Mouse (Mus musculus): ENCODE measurements around the gene Rnf19b.

DNA sequence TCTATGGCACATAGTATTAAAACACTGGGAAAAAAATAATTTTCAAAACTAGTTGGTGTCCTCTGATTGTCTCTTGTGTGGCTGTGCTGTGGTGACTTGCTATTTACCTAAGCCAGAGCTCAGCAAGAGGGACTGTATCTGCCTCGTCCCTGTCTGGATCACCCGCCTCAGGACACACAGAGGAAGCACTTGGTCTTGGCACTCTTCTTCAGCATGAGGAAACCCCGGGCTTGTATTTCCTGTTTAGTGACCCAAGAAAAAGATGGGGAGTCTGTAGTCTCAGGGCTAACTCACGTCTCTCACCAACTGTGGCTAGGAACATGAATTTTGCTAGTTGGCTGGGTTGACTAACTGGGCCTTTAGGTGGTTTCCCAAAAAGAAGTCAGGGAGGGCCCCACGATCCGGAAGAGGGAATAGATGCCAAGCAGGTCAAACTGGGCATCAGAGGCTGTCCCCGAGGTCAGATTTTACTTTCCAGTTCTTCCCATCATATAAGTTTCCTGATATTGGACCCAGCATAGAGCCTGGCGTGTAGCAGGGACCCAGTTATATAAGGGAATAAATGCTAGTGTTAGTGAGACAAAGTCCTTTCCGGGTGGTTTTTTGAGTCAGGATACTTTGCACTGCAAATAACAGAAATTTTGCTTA is 39.2 kb upstream of the Rnf19b start:
- TF ChIP-seq CTCF (IDR thresholded peaks at IDR 0.05; ENCODE audit: low read depth, low read length) (no peak), TAL1 (conservative IDR thresholded peaks at IDR 0.05; ENCODE audit: low read depth, low read length) (no peak), GATA1 (IDR thresholded peaks at IDR 0.05; ENCODE audit: borderline replicate concordance, low read length) (no peak), POLR2AphosphoS5 (IDR thresholded peaks at IDR 0.05; ENCODE audit: insufficient replicate concordance, low read depth, low read length) (no peak), GATA2 (IDR thresholded peaks at IDR 0.05; ENCODE audit: borderline replicate concordance, low read depth, low read length) (no peak)
